Mouse (Mus musculus) kidney, embryonic 16.5 days (tissue): ENCODE data around the gene Lonrf2. TPM values are rescaled to one million over a fixed set of nuclear protein-coding genes. Genes with fewer than 3 reads are reported as not detected.

Experiments used
- ATAC-seq: fragments of 200-750 bp; cut with Nextera tagmentation; 2 replicates; pipeline ENCODE4 v1.8.0; 2017; ENCODE audit warnings: moderate TSS enrichment; ENCODE audit not compliant: low FRiP score, low TSS enrichment
- H3K27ac ChIP-seq: fragments of 300-500 bp; sonication (generic); 2 replicates; pipeline ENCODE4 v1.5.1; 2014; ENCODE audit warnings: low read length
- H3K27me3 ChIP-seq: fragments of 300-500 bp; sonication (generic); 2 replicates; pipeline ENCODE4 v1.6.1; 2014; ENCODE audit warnings: low read length, control low read depth, mixed read lengths; ENCODE audit not compliant: insufficient read depth
- H3K36me3 ChIP-seq: fragments of 300-500 bp; sonication (generic); 2 replicates; pipeline ENCODE4 v1.6.1; 2014; ENCODE audit warnings: low read length, control low read depth, mixed read lengths; ENCODE audit not compliant: insufficient read depth
- H3K4me1 ChIP-seq: fragments of 300-500 bp; sonication (generic); 2 replicates; pipeline ENCODE4 v1.6.1; 2014; ENCODE audit warnings: low read length, control low read depth, mixed read lengths; ENCODE audit not compliant: insufficient read depth
- H3K4me2 ChIP-seq: fragments of 300-500 bp; sonication (generic); replicated peaks from 2 replicates; pipeline ENCODE4 v1.6.1; 2014; ENCODE audit warnings: low read depth, low read length
- H3K4me3 ChIP-seq: fragments of 300-500 bp; sonication (generic); 2 replicates; pipeline ENCODE4 v1.5.1; 2014; ENCODE audit warnings: mild to moderate bottlenecking, low read length
- H3K9ac ChIP-seq: fragments of 300-500 bp; sonication (generic); replicated peaks from 2 replicates; pipeline ENCODE4 v1.6.1; 2014; ENCODE audit warnings: low read length
- H3K9me3 ChIP-seq: fragments of 300-500 bp; sonication (generic); 2 replicates; pipeline ENCODE4 v1.6.1; 2016; ENCODE audit warnings: low read length, control low read depth
- WGBS: fragments of 180-500 bp; shearing (Covaris S2); extraction: QIAGEN DNeasy Blood & Tissue Kit; methylation state at CpG from one replicate; pipeline ENCODE4 v1.1.7; 2014; 5-methylcytosine and 5-hydroxymethylcytosine counted together
- polyA plus RNA-seq: library from polyadenylated mRNA; unstranded; fragments of >200 nt; fragmentation: Nextera tagmentation; extraction: Ambion mirVana; gene quantifications from 2 replicates; pipeline ENCODE4 v1.2.1, GENCODE M21; 2015

Gene Lonrf2
- polyA plus RNA-seq, 1 experiment from 2014 or later: 1.1 TPM

DNA sequence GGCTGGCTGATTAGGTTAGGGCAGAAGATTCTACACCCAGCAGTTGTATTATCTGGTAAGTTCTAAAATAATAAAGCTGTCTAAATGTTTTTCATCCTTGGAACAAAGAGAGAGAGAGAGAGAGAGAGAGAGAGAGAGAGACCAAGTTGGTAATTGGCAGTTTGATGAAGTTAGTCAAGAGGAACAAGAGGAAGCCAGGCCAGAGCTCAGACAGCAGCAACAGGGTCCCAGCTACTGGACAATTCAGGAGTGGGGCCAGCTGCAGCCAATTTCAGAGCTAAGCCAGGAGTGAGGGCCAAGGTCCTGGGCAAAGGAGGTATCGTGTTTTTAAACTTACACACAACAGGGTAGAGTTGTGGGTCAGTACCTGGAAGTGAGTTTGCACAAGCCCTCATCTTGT is 6.3 kb upstream of the Lonrf2 start:
- WGBS: 84% methylated on average over 1 of the region's 1 CpGs

DNA sequence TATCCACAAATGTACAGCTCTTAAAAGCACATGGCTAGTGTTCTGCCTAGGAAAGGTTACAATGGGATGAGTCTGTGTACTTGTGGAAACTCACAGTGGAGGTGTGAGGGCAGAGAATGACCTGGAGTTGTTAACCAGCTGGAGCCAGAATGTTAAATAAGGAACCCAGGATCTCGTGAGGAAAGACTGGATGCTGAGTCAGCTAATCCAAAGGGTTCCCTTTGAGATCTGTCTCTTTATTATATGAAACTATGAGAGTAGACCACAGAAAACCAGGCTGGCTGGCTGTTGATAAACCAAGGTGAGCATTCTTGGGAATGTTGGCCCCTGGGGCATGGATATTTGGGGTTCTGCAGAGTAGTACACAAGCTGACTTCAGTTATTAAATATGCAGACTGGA is 3.4 kb upstream of the Lonrf2 start:
- Histone ChIP-seq H3K9me3 (no peaks in the 10 kb centered on the region), H3K36me3 (no peaks in the 10 kb centered on the region), H3K4me1 (peaks cover 2% of the 10 kb centered on the region; the same call in 1 of the 2 replicates), H3K27me3 (peaks cover 27% of the 10 kb centered on the region), H3K4me3 (no peak overlapping the region), H3K4me2 (no peak overlapping the region), H3K9ac (no peak overlapping the region), H3K27ac (no peak overlapping the region)
- 18% methylated on average over 1 of the region's 1 CpGs for WGBS
- no peak for ATAC-seq

More for the DNA sequence above, 6.3 kb upstream of the Lonrf2 start:
- Histone ChIP-seq H3K9me3 (no peaks in the 10 kb centered on the region), H3K27ac (no peak overlapping the region), H3K4me1 (no peaks in the 10 kb centered on the region), H3K27me3 (peaks cover 7% of the 10 kb centered on the region; the same call in 1 of the 2 replicates), H3K9ac (no peak overlapping the region), H3K36me3 (no peaks in the 10 kb centered on the region), H3K4me2 (no peak overlapping the region), H3K4me3 (no peak overlapping the region)
- ATAC-seq: no peak

DNA sequence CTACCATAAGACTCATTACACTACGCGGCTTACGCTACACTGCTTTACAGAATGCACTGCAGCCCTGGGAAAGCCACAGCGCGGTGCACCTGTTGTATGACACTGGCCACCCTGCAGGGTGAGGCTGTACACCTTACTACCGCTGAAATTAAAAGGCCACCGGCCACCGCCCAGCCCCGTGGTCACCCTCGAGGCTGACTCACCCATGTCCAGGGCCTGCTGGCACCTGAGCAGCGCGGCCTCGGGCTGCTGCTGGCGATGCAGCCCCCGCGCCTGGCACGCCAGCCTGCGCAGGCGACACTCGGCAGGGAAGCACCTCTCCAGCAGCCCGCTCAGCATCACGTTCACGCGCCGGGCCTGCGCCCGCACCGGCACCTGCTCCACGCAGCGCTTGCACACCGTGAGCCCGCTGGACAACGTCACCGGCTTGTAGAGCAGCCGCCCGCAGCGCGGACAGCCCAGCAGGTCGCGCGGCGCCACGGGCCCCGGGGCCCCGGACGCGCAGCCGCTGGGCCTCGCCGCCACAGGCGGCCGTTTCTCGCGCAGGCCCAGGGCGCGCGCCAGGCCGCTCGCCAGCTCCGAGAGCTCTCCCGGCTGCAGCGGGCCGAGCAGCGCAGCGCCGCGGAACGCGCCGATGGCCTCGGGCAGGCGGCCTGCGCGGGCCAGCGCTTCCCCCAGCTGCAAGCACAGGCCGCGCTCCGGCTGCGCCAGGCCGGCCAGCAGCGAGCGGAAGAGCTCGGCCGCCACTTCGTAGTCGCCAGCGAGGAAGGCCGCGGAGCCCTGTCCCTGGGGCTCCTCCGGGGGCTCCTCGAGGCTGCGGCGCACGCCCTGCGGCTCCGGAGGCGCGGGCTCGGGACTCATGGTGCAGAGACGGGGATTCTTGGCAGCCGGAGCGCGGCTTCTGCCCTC is 689 bp downstream of the Lonrf2 start:
- no peaks in the 10 kb centered on the region for H3K9me3 ChIP-seq

DNA sequence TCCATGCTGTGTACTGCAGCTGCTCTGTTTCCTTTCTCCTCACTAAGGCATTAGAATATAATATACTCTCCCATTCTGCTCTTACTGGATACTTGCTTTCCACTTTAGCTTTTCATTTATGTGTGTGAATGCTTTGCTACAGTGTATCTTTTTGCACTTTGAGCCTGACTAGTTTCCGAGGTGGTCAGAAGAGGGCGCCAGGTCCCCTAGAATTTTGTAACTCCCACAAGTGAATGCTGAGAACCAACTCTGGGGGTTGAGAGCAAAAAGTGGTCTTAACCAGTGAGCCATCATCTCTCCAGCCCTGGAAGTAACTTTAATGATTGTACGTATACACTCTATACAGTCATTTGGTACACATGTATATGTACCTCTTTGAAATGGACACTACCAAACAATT is 1.6 kb downstream of the Lonrf2 start:
- WGBS: 35% methylated on average over 3 of the region's 3 CpGs
- H3K4me3 ChIP-seq: no peak overlapping the region
- H3K4me2 ChIP-seq: no peak overlapping the region; the same call in 1 of the 2 replicates
- H3K4me1 ChIP-seq: peaks cover 2% of the 10 kb centered on the region; the same call in 1 of the 2 replicates
- H3K27ac ChIP-seq: no peak overlapping the region
- no peaks in the 10 kb centered on the region for H3K36me3 ChIP-seq
- no peaks in the 10 kb centered on the region for H3K9me3 ChIP-seq
- H3K9ac ChIP-seq: no peak overlapping the region
- H3K27me3 ChIP-seq: peaks cover 27% of the 10 kb centered on the region
- ATAC-seq: no peak

More for the DNA sequence above, 689 bp downstream of the Lonrf2 start:
- no peak overlapping the region for H3K27ac ChIP-seq
- no peaks in the 10 kb centered on the region for H3K36me3 ChIP-seq
- ATAC-seq: peak; percentile 88
- 1% methylated on average over 74 of the region's 103 CpGs for WGBS
- peaks cover 2% of the 10 kb centered on the region; the same call in 1 of the 2 replicates for H3K4me1 ChIP-seq
- H3K27me3 ChIP-seq: peaks cover 27% of the 10 kb centered on the region
- H3K4me2 ChIP-seq: peak overlapping the region; percentile 96
- peak overlapping the region; percentile 86 for H3K9ac ChIP-seq
- H3K4me3 ChIP-seq: peak overlapping the region; percentile 70

DNA sequence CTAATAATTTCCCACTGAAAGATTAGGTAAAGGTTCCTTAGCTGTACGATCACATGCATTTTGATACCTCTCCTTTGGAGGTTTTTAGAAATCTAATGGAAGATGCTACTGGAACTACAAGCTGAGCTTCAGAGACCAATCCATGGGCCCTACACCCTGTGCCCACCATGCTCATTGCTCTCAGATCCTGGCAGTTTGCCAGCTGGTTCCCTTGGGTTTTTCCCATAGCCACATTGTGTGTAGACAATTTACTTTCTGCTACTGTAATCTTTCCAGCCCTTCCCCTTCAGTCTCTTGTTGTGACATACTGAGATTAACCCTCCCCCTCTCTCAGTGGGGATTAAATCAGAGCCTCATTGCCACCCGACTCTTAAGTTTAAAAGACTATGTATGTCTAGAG is 11.6 kb downstream of the Lonrf2 start:
- no peaks in the 10 kb centered on the region for H3K9me3 ChIP-seq

DNA sequence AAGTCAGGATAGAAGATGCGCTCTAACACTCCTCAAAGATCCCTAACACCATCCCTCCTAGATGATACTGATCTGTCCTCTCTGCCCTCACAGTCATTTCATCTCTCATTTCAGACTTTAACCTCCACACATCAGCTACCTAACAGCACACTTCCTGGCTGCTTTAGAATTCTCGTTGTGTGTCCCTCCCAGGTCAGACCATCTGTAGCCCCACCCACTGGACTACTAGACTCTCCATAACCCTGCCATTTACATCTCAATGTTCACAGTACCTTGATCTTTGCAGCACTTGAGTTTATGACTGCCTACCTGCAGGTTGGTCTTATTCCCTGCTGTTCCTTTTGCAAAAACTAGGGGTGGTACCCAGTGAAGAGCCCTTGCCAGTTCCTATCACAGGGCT is 12.7 kb downstream of the Lonrf2 start:
- no peak for ATAC-seq
- Histone ChIP-seq H3K9me3 (no peaks in the 10 kb centered on the region), H3K4me3 (no peak overlapping the region), H3K27ac (no peak overlapping the region), H3K4me1 (no peaks in the 10 kb centered on the region), H3K27me3 (no peaks in the 10 kb centered on the region), H3K4me2 (no peak overlapping the region), H3K36me3 (no peaks in the 10 kb centered on the region), H3K9ac (no peak overlapping the region)
- WGBS: 44% methylated on average over 2 of the region's 2 CpGs

More for the DNA sequence above, 11.6 kb downstream of the Lonrf2 start:
- H3K4me3 ChIP-seq: no peak overlapping the region
- no peak overlapping the region for H3K27ac ChIP-seq
- H3K27me3 ChIP-seq: no peaks in the 10 kb centered on the region
- H3K4me2 ChIP-seq: no peak overlapping the region
- no peak overlapping the region for H3K9ac ChIP-seq
- 92% methylated on average over 2 of the region's 2 CpGs for WGBS
- no peaks in the 10 kb centered on the region for H3K4me1 ChIP-seq
- ATAC-seq: no peak
- H3K36me3 ChIP-seq: no peaks in the 10 kb centered on the region

DNA sequence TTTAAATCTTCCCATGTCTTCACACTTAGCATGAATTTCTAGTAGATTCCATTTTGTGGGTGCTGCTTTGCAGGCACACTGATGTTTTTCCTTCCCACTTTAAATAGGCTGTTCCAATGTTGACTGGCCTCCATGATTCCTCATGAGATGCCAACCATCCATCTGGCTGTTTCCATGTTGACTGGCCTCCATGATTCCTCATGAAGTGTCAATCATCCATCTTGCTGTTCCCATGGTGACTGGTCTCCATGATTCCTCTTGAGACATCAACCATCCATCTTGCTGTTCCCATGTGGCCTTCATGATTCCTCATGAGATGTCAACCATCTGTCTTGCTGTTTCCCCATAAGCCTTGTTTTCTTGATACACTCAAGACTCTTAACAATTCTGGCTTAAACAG is 16.8 kb downstream of the Lonrf2 start:
- Histone ChIP-seq H3K4me2 (no peak overlapping the region), H3K36me3 (no peaks in the 10 kb centered on the region), H3K4me3 (no peak overlapping the region), H3K4me1 (no peaks in the 10 kb centered on the region), H3K9me3 (no peaks in the 10 kb centered on the region), H3K27ac (no peak overlapping the region), H3K27me3 (no peaks in the 10 kb centered on the region), H3K9ac (no peak overlapping the region)
- ATAC-seq: no peak

DNA sequence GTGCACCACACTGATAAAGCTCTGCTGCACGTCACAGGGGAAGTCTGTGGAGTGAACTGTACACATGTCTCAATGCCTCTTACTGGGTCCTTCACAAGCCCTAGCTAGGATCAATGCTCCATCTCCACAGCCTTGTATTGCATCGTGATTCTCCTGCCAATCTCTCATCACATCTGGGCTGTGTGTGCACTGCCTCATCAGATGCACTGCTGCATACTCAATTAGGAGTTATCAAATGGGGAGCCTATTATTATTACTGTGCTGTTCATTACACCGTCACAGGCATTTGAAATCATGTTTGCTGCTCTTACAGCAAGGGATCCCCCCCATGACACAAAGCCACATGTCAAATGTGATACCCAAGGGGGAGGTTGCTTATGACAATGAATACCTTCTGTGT is 18.8 kb downstream of the Lonrf2 start:
- no peak overlapping the region for H3K4me3 ChIP-seq
- no peak overlapping the region for H3K9ac ChIP-seq
- H3K9me3 ChIP-seq: no peaks in the 10 kb centered on the region
- H3K27me3 ChIP-seq: no peaks in the 10 kb centered on the region
- ATAC-seq: no peak
- no peak overlapping the region for H3K27ac ChIP-seq
- H3K4me1 ChIP-seq: no peaks in the 10 kb centered on the region
- WGBS: 90% methylated on average over 3 of the region's 3 CpGs
- H3K36me3 ChIP-seq: 0 out of 2 replicates have a peak, but pooled peaks cover 3% of the 10 kb centered on the region
- no peak overlapping the region for H3K4me2 ChIP-seq

DNA sequence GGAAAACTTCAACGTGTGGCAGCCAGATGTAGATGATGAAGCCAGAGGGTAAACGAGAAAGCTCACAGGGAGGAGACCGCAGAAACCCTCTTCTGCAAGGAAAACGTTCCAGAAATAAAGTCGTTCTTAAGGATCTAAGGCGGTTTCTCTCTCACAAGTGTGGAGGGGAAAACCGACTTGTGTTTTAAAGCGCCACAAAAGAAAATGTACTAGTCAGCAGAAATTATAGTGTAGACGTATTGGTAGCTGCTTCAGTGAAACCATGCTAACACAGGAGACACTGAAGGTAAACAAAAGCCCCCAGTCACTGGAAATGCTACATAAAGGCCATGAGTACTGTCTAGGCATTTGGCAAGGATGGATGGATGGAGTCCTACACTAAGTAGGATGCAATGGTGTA is 19.2 kb downstream of the Lonrf2 start:
- 71% methylated on average over 9 of the region's 9 CpGs for WGBS
- Histone ChIP-seq H3K27ac (no peak overlapping the region), H3K4me1 (no peaks in the 10 kb centered on the region), H3K27me3 (no peaks in the 10 kb centered on the region), H3K4me3 (no peak overlapping the region), H3K4me2 (no peak overlapping the region), H3K36me3 (peaks cover 6% of the 10 kb centered on the region; the same call in 1 of the 2 replicates), H3K9me3 (no peaks in the 10 kb centered on the region), H3K9ac (no peak overlapping the region)
- ATAC-seq: no peak

DNA sequence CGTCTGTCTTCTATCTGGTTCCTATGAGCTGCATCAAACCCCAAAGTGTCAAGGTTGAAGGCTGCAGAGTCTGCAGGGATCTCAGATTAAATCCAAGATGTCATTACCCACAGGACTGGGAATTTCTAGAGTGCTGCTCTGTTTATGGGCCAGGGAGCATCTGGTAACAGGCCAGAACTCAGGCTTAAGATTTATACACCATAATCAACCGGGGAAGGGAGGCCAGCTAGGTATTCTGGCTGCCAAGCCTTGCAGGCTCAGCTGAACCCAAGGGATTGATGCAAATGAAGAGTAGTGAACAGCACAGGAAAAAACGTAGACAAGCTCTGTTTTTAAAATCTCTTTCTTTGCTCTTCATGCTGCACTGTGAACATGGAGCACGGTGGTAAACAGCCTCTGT is 20.2 kb downstream of the Lonrf2 start:
- Histone ChIP-seq H3K27me3 (no peaks in the 10 kb centered on the region), H3K9ac (no peak overlapping the region), H3K9me3 (no peaks in the 10 kb centered on the region), H3K4me3 (no peak overlapping the region), H3K36me3 (peaks cover 11% of the 10 kb centered on the region; the same call in 1 of the 2 replicates), H3K27ac (no peak overlapping the region), H3K4me2 (no peak overlapping the region), H3K4me1 (no peaks in the 10 kb centered on the region)
- ATAC-seq: no peak
- 55% methylated on average over 4 of the region's 4 CpGs for WGBS
